Mouse (Mus musculus) C2C12 (cell line): Measurements from ENCODE around the gene Nckap1l. TPM values are rescaled to one million over a fixed set of nuclear protein-coding genes. Genes with fewer than 3 reads are reported as not detected.

Experiments used
- H3K27me3 ChIP-seq: one replicate; pipeline ENCODE4 v1.6.1; 2011; ENCODE audit not compliant: control insufficient read depth, insufficient read depth, insufficient read length
- H3K36me3 ChIP-seq: one replicate; pipeline ENCODE4 v1.6.1; 2011; ENCODE audit not compliant: control insufficient read depth, insufficient read depth
- H3K4me3 ChIP-seq: one replicate; pipeline ENCODE4 v1.5.1; 2011; ENCODE audit warnings: mild to moderate bottlenecking, control low read depth; ENCODE audit not compliant: poor library complexity, insufficient read depth, severe bottlenecking
- H3K79me2 ChIP-seq: one replicate; pipeline ENCODE4 v1.6.1; 2011; ENCODE audit not compliant: control insufficient read depth, insufficient read depth
- H3K79me3 ChIP-seq: one replicate; pipeline ENCODE4 v1.6.1; 2011; ENCODE audit warnings: low read depth, control low read depth
- H3ac ChIP-seq: one replicate; pipeline ENCODE3; 2011; ENCODE audit warnings: low read depth; ENCODE audit not compliant: control insufficient read depth, insufficient read length
- CEBPB ChIP-seq: IDR thresholded peaks from one replicate; pipeline ENCODE4 v1.6.1; 2011; ENCODE audit warnings: low read depth, mild to moderate bottlenecking, control low read depth, moderate library complexity
- CTCF ChIP-seq: IDR thresholded peaks from one replicate; pipeline ENCODE4 v1.5.1; 2011; ENCODE audit not compliant: control insufficient read depth, insufficient read depth, insufficient read length
- FOSL1 ChIP-seq: IDR thresholded peaks from one replicate; pipeline ENCODE4 v1.8.0; 2011; ENCODE audit warnings: mild to moderate bottlenecking, low read length; ENCODE audit not compliant: poor library complexity, insufficient read depth, severe bottlenecking
- MAX ChIP-seq: IDR thresholded peaks from one replicate; pipeline ENCODE4 v1.6.1; 2011; ENCODE audit warnings: mild to moderate bottlenecking, control low read depth
- MYOD1 ChIP-seq: IDR thresholded peaks from one replicate; pipeline ENCODE4 v1.6.1; 2011; ENCODE audit warnings: low read depth; ENCODE audit not compliant: control insufficient read depth, insufficient read length
- MYOG ChIP-seq: IDR thresholded peaks from one replicate; pipeline ENCODE4 v1.6.1; 2011; ENCODE audit not compliant: control insufficient read depth, insufficient read length; ENCODE audit errors: extremely low read depth
- USF1 ChIP-seq: IDR thresholded peaks from one replicate; pipeline ENCODE4 v1.6.1; 2011; ENCODE audit warnings: low read depth, mild to moderate bottlenecking, control low read depth, moderate library complexity
- polyA plus RNA-seq: library from polyadenylated mRNA; unstranded; fragments of >200 nt; fragmentation: generic; extraction: Trizol; gene quantifications from one replicate; pipeline ENCODE4 v1.2.1, GENCODE M21; 2012; ENCODE audit warnings: missing spikeins

Gene Nckap1l
- polyA plus RNA-seq, 1 experiment, result 1.0 TPM

DNA sequence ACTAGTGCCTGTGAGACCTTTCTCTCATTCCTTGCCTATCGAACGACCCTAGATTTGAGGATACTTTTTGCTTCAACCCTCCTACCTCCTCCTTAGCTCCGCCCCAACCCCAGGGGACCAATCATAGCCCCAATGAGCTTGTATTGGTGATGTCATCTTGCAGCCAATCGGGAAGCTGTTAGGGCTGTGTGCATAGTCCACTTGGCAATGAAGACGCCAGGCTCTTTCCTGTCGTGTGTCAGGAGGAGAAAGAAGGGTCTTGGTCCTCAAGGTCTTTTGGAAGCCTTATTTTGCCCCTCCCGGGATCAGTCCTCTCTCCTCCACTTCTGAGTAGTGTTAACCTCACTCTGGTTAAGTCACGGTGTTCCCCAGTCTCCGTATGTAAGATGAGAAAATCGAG is 60.5 kb downstream of the Nckap1l start:
- peaks cover 5% of the 10 kb centered on the region for H3K27me3 ChIP-seq
- H3K4me3 ChIP-seq, result no peak overlapping the region
- H3K79me3 ChIP-seq, result no peaks in the 10 kb centered on the region
- H3K79me2 ChIP-seq, result no peaks in the 10 kb centered on the region
- no peak overlapping the region for H3ac ChIP-seq
- H3K36me3 ChIP-seq, result no peaks in the 10 kb centered on the region
- TF ChIP-seq USF1, result no peak
- TF ChIP-seq CTCF, result no peak
- TF ChIP-seq FOSL1, result no peak
- TF ChIP-seq MYOD1, result no peak
- TF ChIP-seq CEBPB, result no peak
- no peak for TF ChIP-seq MAX
- TF ChIP-seq MYOG, result no peak

DNA sequence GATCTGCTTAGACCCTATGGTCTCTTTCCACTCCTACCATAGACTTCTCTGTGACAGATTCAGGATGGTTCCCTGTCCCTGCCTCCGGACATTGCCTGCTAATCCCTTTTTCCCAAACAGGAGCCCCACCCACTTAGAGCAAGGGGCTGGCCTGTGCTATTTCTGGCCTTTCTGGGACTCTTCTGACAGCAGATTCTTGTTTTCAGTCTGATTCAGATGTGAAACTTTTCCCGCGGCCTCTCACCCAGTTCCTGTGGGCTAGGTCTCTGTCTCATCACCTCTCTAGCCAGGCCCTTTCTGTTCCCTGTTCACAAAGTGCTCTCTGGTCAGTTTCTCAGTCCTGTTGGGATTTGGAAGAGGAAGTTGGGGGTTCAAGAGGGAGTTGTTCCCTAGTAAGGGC is 61.3 kb downstream of the Nckap1l start:
- TF ChIP-seq USF1, result no peak
- no peak for TF ChIP-seq MAX
- no peak for TF ChIP-seq FOSL1
- no peak for TF ChIP-seq MYOD1
- TF ChIP-seq MYOG, result no peak
- TF ChIP-seq CTCF, result no peak
- TF ChIP-seq CEBPB, result no peak
- Histone ChIP-seq H3K4me3 (no peak overlapping the region), H3K36me3 (no peaks in the 10 kb centered on the region), H3ac (no peak overlapping the region), H3K79me2 (no peaks in the 10 kb centered on the region), H3K27me3 (peaks cover 5% of the 10 kb centered on the region), H3K79me3 (no peaks in the 10 kb centered on the region)

GRCm38 (mm10) chr15:103518600-103519385 is 65.2 kb downstream of the Nckap1l start:
- no peaks in the 10 kb centered on the region for H3K27me3 ChIP-seq
- H3ac ChIP-seq, result no peak overlapping the region
- no peaks in the 10 kb centered on the region for H3K36me3 ChIP-seq
- no peaks in the 10 kb centered on the region for H3K79me2 ChIP-seq
- no peaks in the 10 kb centered on the region for H3K79me3 ChIP-seq
- no peak overlapping the region for H3K4me3 ChIP-seq
- TF ChIP-seq USF1, result no peak
- no peak for TF ChIP-seq MAX
- TF ChIP-seq MYOG, result no peak
- TF ChIP-seq CTCF, result no peak
- TF ChIP-seq MYOD1, result no peak
- TF ChIP-seq CEBPB, result no peak
- no peak for TF ChIP-seq FOSL1

DNA sequence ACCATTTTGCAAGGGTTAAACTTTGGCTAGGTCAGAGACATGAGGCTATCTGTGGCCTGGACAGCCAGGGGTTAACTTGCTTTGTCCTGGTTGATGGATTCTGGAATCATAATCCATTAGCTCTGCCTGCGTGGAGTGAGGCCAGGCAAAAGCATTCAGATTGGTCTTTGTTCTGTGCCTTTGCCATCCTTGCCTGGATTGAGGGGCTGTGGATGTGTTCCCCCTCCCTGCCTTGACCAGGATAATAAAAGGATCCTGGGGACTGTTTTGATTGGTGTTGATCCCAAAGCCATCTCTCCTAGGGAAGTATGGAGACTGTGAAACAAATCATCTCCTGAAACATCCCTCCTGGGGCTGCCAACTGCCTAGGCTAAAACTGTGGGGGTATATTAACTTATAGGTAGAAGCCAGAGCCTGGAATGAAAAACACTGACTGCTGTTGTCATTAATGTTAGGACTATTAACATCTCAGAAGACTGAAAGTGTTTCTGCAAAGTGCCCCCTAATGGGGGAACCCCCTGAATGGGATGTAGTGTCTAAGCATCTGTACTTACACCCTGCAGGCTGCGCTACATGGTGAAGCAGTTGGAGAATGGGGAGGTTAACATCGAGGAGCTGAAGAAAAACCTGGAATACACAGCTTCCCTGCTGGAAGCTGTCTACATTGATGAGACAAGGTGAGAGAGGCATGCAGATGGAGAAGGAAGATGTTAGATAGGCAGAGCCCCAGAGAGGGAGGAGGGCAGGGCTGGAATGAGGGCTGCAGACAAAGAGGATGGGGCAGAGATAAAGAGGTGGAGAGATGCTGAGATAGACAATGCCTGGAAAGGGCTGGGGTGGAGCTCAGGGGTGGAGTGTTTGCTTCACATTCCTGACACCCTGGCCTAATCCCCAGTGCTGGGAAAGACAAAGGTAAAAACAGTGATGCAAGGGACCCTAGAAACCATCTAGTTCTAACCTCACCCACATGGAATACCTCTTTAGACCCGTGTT is 66.1 kb downstream of the Nckap1l start:
- TF ChIP-seq MYOG (no peak), CEBPB (no peak), USF1 (no peak), FOSL1 (no peak), CTCF (no peak), MAX (no peak), MYOD1 (no peak)
- no peaks in the 10 kb centered on the region for H3K79me2 ChIP-seq
- no peak overlapping the region for H3K4me3 ChIP-seq

GRCm38 (mm10) chr15:103522458-103523099 is 69.0 kb downstream of the Nckap1l start:
- Histone ChIP-seq H3K27me3 (no peaks in the 10 kb centered on the region), H3ac (no peak overlapping the region), H3K4me3 (no peak overlapping the region), H3K79me3 (no peaks in the 10 kb centered on the region), H3K36me3 (no peaks in the 10 kb centered on the region), H3K79me2 (no peaks in the 10 kb centered on the region)
- TF ChIP-seq CTCF (no peak), MYOD1 (no peak), MAX (no peak), CEBPB (no peak), USF1 (no peak), FOSL1 (no peak), MYOG (no peak)

More for the DNA sequence above, 66.1 kb downstream of the Nckap1l start:
- no peaks in the 10 kb centered on the region for H3K79me3 ChIP-seq
- H3ac ChIP-seq, result no peak overlapping the region
- no peaks in the 10 kb centered on the region for H3K27me3 ChIP-seq
- no peaks in the 10 kb centered on the region for H3K36me3 ChIP-seq
